Mouse (Mus musculus): Measurements from ENCODE around the gene Spdye4b.

DNA sequence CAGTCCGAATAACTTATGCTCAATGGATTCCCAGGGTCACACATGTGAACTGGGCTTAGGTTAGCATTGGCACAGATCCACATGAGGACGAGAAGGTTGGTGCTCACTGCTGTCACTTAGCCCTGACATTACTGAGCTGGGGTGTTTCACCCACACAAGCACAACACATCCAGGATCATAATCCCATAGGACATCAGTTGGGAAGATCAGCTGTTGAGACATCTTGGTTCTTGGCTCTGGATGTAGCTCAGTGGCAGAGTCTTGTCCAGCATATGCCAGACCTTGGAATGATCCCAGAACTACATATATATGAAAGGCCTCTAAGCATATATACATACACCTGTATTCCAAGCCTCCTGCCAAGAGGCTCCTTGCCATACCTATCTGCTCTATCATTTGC lies 14.3 kb downstream of the Spdye4b start:
- TF ChIP-seq POLR2A (IDR thresholded peaks at IDR 0.05; ENCODE audit: extremely low read depth, insufficient read depth, low read length) (no peak), CTCF (IDR thresholded peaks at IDR 0.05; ENCODE audit: low read depth, low read length) (no peak)
